Mouse (Mus musculus) c-Kit-positive CD71-negative TER-119-negative erythroid progenitor cells, embryonic 14.5 days (primary cell): ENCODE measurements around the gene Rad23a.
A peak's percentile ranks its signal among the peaks of the same experiment; 100 is the strongest.

ENCODE experiments used
- DNase-seq: peaks from one replicate; pipeline ENCODE4 v3.0.0-alpha.2; 2013; ENCODE audit warnings: low read depth

Gene Rad23a

GRCm38 (mm10) chr8:84813059-84813458 lies 27.4 kb downstream of the Rad23a start:
- peak; percentile 72 for DNase-seq

GRCm38 (mm10) chr8:84811303-84811702 lies 29.2 kb downstream of the Rad23a start:
- no peak for DNase-seq

GRCm38 (mm10) chr8:84810896-84811295 lies 29.6 kb downstream of the Rad23a start:
- DNase-seq, result peak; percentile 77

GRCm38 (mm10) chr8:84809941-84810280 lies 30.6 kb downstream of the Rad23a start:
- no peak for DNase-seq

GRCm38 (mm10) chr8:84809109-84809940 lies 31.1 kb downstream of the Rad23a start:
- DNase-seq, result no peak

- no peak for DNase-seq
Observed at GRCm38 (mm10) chr8:84806031-84806430, 34.4 kb downstream of the Rad23a start.

GRCm38 (mm10) chr8:84799999-84800831 lies 40.2 kb downstream of the Rad23a start, which contains the start of gene Nfix:
Gene Nfix (minus strand): TSS chr8:84800344.
- no peak for DNase-seq

GRCm38 (mm10) chr8:84799136-84799931 lies 41.1 kb downstream of the Rad23a start:
- DNase-seq, result no peak

- no peak for DNase-seq
Observed at GRCm38 (mm10) chr8:84798446-84799135, 41.9 kb downstream of the Rad23a start.

GRCm38 (mm10) chr8:84797971-84798370 lies 42.5 kb downstream of the Rad23a start:
- no peak for DNase-seq

GRCm38 (mm10) chr8:84797256-84797797 lies 43.1 kb downstream of the Rad23a start:
- no peak for DNase-seq

GRCm38 (mm10) chr8:84794486-84794885 lies 46.0 kb downstream of the Rad23a start:
- DNase-seq, result no peak

GRCm38 (mm10) chr8:84793791-84794485 lies 46.5 kb downstream of the Rad23a start:
- DNase-seq, result no peak

- no peak for DNase-seq
Observed at GRCm38 (mm10) chr8:84793134-84793533, 47.3 kb downstream of the Rad23a start.

- no peak for DNase-seq
Observed at GRCm38 (mm10) chr8:84792429-84792947, 48.0 kb downstream of the Rad23a start.

GRCm38 (mm10) chr8:84790537-84790936 lies 49.9 kb downstream of the Rad23a start:
- no peak for DNase-seq

- no peak for DNase-seq
Observed at GRCm38 (mm10) chr8:84789855-84790486, 50.5 kb downstream of the Rad23a start.

- no peak for DNase-seq
Observed at GRCm38 (mm10) chr8:84789345-84789744, 51.1 kb downstream of the Rad23a start.

- no peak for DNase-seq
Observed at GRCm38 (mm10) chr8:84788896-84789295, 51.6 kb downstream of the Rad23a start.
